Mouse (Mus musculus) spleen, adult 2 months (tissue): ENCODE measurements around the gene Appl2. TPM values are rescaled to one million over a fixed set of nuclear protein-coding genes. Genes with fewer than 3 reads are reported as not detected.

Experiments used
- DNase-seq, 2 experiments: peaks; one replicate each; pipeline versions ENCODE4 v3.0.0 to v3.0.0-alpha.2; 2012 to 2021; ENCODE audit warnings: low spot score in 2 of 2, low read depth in 1 of 2
- H3K27ac ChIP-seq: fragments of 200-500 bp; 2 replicates; pipeline ENCODE4 v1.5.1; 2012; ENCODE audit warnings: low read length, inconsistent platforms; ENCODE audit not compliant: insufficient read depth
- H3K27me3 ChIP-seq: fragments of 200-500 bp; 2 replicates; pipeline ENCODE4 v1.6.1; 2012; ENCODE audit warnings: mild to moderate bottlenecking, moderate library complexity, low read length, inconsistent platforms; ENCODE audit not compliant: control insufficient read depth, insufficient read depth
- H3K36me3 ChIP-seq: fragments of 200-500 bp; 2 replicates; pipeline ENCODE4 v1.6.1; 2012; ENCODE audit warnings: mild to moderate bottlenecking, low read length, inconsistent platforms; ENCODE audit not compliant: control insufficient read depth, insufficient read depth
- H3K4me1 ChIP-seq: fragments of 200-500 bp; 2 replicates; pipeline ENCODE4 v1.6.1; 2011; ENCODE audit warnings: inconsistent platforms; ENCODE audit not compliant: control insufficient read depth, insufficient read depth, insufficient read length
- H3K4me3 ChIP-seq: fragments of 200-500 bp; 2 replicates; pipeline ENCODE4 v1.5.1; 2011; ENCODE audit warnings: mild to moderate bottlenecking, inconsistent platforms; ENCODE audit not compliant: insufficient read depth, insufficient read length; ENCODE audit errors: extremely low read depth
- CTCF ChIP-seq: fragments of 200-500 bp; IDR thresholded peaks from 2 replicates; pipeline ENCODE4 v1.5.1; 2011; ENCODE audit warnings: mild to moderate bottlenecking, inconsistent platforms; ENCODE audit not compliant: insufficient read depth, insufficient read length, insufficient replicate concordance; ENCODE audit errors: extremely low read depth
- POLR2A ChIP-seq: fragments of 200-500 bp; IDR thresholded peaks from 2 replicates; pipeline ENCODE4 v1.6.1; 2011; ENCODE audit warnings: low read depth, low read length, inconsistent platforms
- WGBS: fragments of 180-500 bp; shearing (Covaris S2); methylation state at CpG from one replicate; pipeline ENCODE4 v1.1.7; 2018; 5-methylcytosine and 5-hydroxymethylcytosine counted together
- polyA plus RNA-seq: library from polyadenylated mRNA; depleted of rRNA; stranded (reverse); fragments of >200 nt; gene quantifications from 2 replicates; pipeline ENCODE4 v1.2.3, GENCODE M21; 2012

Appl2 gene
- polyA plus RNA-seq, 1 experiment, result 11.7 TPM

GRCm38 (mm10) chr10:83611863-83612262 is 36.7 kb downstream of the Appl2 start:
- WGBS, result 93% methylated on average over 5 of the region's 5 CpGs
- TF ChIP-seq CTCF, result no peak
- TF ChIP-seq POLR2A, result no peak

GRCm38 (mm10) chr10:83610518-83610917 is 38.0 kb downstream of the Appl2 start:
- no peak for TF ChIP-seq CTCF
- no peak for TF ChIP-seq POLR2A
- DNase-seq, result peak in 1 of 2 experiments; percentile 0
- Histone ChIP-seq H3K4me1 (no peaks in the 10 kb centered on the region), H3K36me3 (peaks cover 12% of the 10 kb centered on the region), H3K27me3 (no peaks in the 10 kb centered on the region), H3K27ac (no peak overlapping the region), H3K4me3 (no peak overlapping the region)
- 92% methylated on average over 7 of the region's 7 CpGs for WGBS

More at GRCm38 (mm10) chr10:83611863-83612262, 36.7 kb downstream of the Appl2 start:
- H3K27me3 ChIP-seq, result no peaks in the 10 kb centered on the region
- no peak overlapping the region for H3K27ac ChIP-seq
- no peaks in the 10 kb centered on the region for H3K4me1 ChIP-seq
- peaks cover 12% of the 10 kb centered on the region for H3K36me3 ChIP-seq
- H3K4me3 ChIP-seq, result no peak overlapping the region
- DNase-seq, result no peak

- 95% methylated on average over 8 of the region's 8 CpGs for WGBS
- Histone ChIP-seq H3K4me3 (no peak overlapping the region), H3K36me3 (peaks cover 15% of the 10 kb centered on the region), H3K27ac (no peak overlapping the region), H3K4me1 (no peaks in the 10 kb centered on the region), H3K27me3 (no peaks in the 10 kb centered on the region)
- no peak for DNase-seq
- TF ChIP-seq POLR2A (no peak), CTCF (no peak)
Observed at GRCm38 (mm10) chr10:83608596-83608995, 39.9 kb downstream of the Appl2 start.

GRCm38 (mm10) chr10:83607111-83607510 is 41.4 kb downstream of the Appl2 start:
- H3K4me1 ChIP-seq, result no peaks in the 10 kb centered on the region
- H3K36me3 ChIP-seq, result peaks cover 20% of the 10 kb centered on the region
- no peak for DNase-seq
- H3K27me3 ChIP-seq, result no peaks in the 10 kb centered on the region
- WGBS, result 94% methylated on average over 3 of the region's 3 CpGs
- H3K4me3 ChIP-seq, result no peak overlapping the region
- no peak for TF ChIP-seq CTCF
- TF ChIP-seq POLR2A, result no peak
- no peak overlapping the region for H3K27ac ChIP-seq

GRCm38 (mm10) chr10:83605637-83606183 is 42.8 kb downstream of the Appl2 start:
- WGBS, result 93% methylated on average over 8 of the region's 8 CpGs
- DNase-seq, result no peak
- Histone ChIP-seq H3K27me3 (no peaks in the 10 kb centered on the region), H3K4me3 (no peak overlapping the region), H3K36me3 (peaks cover 29% of the 10 kb centered on the region), H3K27ac (no peak overlapping the region), H3K4me1 (no peaks in the 10 kb centered on the region)
- no peak for TF ChIP-seq POLR2A
- no peak for TF ChIP-seq CTCF

- Histone ChIP-seq H3K4me3 (no peak overlapping the region), H3K27ac (no peak overlapping the region), H3K36me3 (peaks cover 29% of the 10 kb centered on the region), H3K4me1 (no peaks in the 10 kb centered on the region), H3K27me3 (no peaks in the 10 kb centered on the region)
- no peak for DNase-seq
- WGBS, result 95% methylated on average over 10 of the region's 10 CpGs
- TF ChIP-seq POLR2A (no peak), CTCF (no peak)
Observed at GRCm38 (mm10) chr10:83603956-83604564, 44.5 kb downstream of the Appl2 start.

- TF ChIP-seq CTCF, result no peak
- TF ChIP-seq POLR2A, result no peak
- Histone ChIP-seq H3K4me1 (no peaks in the 10 kb centered on the region), H3K27ac (no peak overlapping the region), H3K27me3 (no peaks in the 10 kb centered on the region), H3K4me3 (no peak overlapping the region), H3K36me3 (peaks cover 34% of the 10 kb centered on the region)
- WGBS, result 89% methylated on average over 11 of the region's 11 CpGs
- DNase-seq, result no peak
Observed at GRCm38 (mm10) chr10:83600650-83601049, 47.9 kb downstream of the Appl2 start.
